Mouse (Mus musculus) brain, embryonic 14.5 days (tissue): ENCODE data around the gene Pex11g.

Source experiments
- CTCF ChIP-seq: fragments of 200-500 bp; IDR thresholded peaks from 2 replicates; pipeline ENCODE4 v1.5.1; 2012; ENCODE audit warnings: inconsistent platforms, mild to moderate bottlenecking, moderate library complexity, borderline replicate concordance; ENCODE audit not compliant: insufficient read depth, insufficient read length; ENCODE audit errors: extremely low read depth
- POLR2A ChIP-seq: fragments of 200-500 bp; IDR thresholded peaks from 2 replicates; pipeline ENCODE4 v1.6.1; 2012; ENCODE audit warnings: mild to moderate bottlenecking, inconsistent platforms, borderline replicate concordance; ENCODE audit not compliant: poor library complexity, insufficient read depth, insufficient read length, severe bottlenecking; ENCODE audit errors: extremely low read depth

GRCm38 (mm10) chr8:3412816-3413215 is 54.7 kb downstream of the Pex11g start:
- TF ChIP-seq CTCF (no peak), POLR2A (no peak)
